Mouse (Mus musculus): ENCODE measurements around the gene Cd300ld2. TPM values are rescaled to one million over a fixed set of nuclear protein-coding genes. Genes with fewer than 3 reads are reported as not detected.

Cd300ld2 gene
- polyA plus RNA-seq, 1 experiment from 2014 or later = not detected

DNA sequence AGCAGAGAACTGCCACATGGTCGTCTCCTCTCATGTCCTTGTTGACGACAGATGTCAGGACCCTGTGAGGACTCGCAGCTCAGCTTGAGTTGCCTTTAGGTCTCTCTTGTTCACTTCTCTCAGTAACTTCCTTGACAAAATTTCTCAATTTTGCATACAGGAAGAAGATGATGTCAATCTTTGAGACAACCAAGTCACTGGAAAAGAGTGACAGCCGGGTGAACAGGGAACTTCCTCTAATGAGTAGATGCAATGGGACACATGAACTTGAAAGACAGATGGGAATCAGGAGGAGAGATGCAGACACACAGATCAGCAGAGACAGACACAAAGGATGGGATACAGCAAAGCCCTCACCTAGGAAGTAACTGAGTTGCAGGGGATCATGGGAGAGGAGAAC, 26.2 kb downstream of the Cd300ld2 start, which contains the start of gene Cd300ld:
Gene Cd300ld, minus strand, starts transcription at position 130 of the 400 bp plus-strand sequence.
- no peak within 1 kb of the TSS for H3K9ac ChIP-seq (ENCODE audit: low read depth, low read length)
- no peaks in the 10 kb centered on the region for H3K36me3 ChIP-seq (ENCODE audit: insufficient read depth, low read length)
- H3K4me2 ChIP-seq (ENCODE audit: low read length) = no peak within 1 kb of the TSS
- 77% methylated on average over 4 of the region's 4 CpGs for WGBS
- no peak for DNase-seq (ENCODE audit: low spot score)
- no peaks in the 10 kb centered on the region for H3K4me1 ChIP-seq (replicated peaks; ENCODE audit: insufficient read depth, low read length)
- H3K9me3 ChIP-seq (replicated peaks; ENCODE audit: low read length) = no peaks in the 10 kb centered on the region
- H3K27me3 ChIP-seq (ENCODE audit: insufficient read depth, low read length) = no peaks in the 10 kb centered on the region
- no peak for TF ChIP-seq CTCF (IDR thresholded peaks at IDR 0.05; ENCODE audit: low read depth)
- H3K27ac ChIP-seq = no peak within 1 kb of the TSS
- ATAC-seq (replicated peaks; ENCODE audit: low FRiP score, low read depth) = no peak
- H3K4me3 ChIP-seq (replicated peaks; ENCODE audit: low read depth, low read length) = no peak within 1 kb of the TSS

DNA sequence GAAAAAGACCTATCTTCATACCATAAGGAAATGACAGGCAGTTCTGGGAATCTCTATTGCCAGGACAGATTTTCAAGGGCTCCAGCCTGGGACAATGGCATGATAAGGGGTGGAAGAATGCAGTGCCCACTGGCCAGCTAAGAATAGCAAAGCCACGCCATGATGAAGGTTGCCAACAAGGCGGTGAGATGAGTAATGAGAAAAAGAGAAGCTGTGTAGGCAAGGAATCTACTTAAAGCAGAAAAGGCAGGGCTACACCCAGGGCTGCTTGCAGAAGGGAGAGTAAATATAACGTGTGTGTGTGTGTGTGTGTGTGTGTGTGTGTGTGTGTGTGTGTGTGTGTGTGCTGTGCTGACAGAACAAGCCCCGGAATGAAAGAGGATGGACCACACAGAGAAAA, 34.1 kb downstream of the Cd300ld2 start:
- Histone ChIP-seq H3K9ac (ENCODE audit: low read depth, low read length) (no peak overlapping the region), H3K4me1 (replicated peaks; ENCODE audit: insufficient read depth, low read length) (no peaks in the 10 kb centered on the region), H3K27ac (no peak overlapping the region), H3K4me3 (replicated peaks; ENCODE audit: low read depth, low read length) (no peak overlapping the region), H3K4me2 (ENCODE audit: low read length) (no peak overlapping the region), H3K27me3 (ENCODE audit: insufficient read depth, low read length) (no peaks in the 10 kb centered on the region), H3K9me3 (replicated peaks; ENCODE audit: low read length) (no peaks in the 10 kb centered on the region), H3K36me3 (ENCODE audit: insufficient read depth, low read length) (no peaks in the 10 kb centered on the region)
- WGBS = 77% methylated on average over 4 of the region's 4 CpGs
- DNase-seq (ENCODE audit: low spot score) (no peak), ATAC-seq (replicated peaks; ENCODE audit: low FRiP score, low read depth) (no peak)
- TF ChIP-seq CTCF (IDR thresholded peaks at IDR 0.05; ENCODE audit: low read depth) = no peak

DNA sequence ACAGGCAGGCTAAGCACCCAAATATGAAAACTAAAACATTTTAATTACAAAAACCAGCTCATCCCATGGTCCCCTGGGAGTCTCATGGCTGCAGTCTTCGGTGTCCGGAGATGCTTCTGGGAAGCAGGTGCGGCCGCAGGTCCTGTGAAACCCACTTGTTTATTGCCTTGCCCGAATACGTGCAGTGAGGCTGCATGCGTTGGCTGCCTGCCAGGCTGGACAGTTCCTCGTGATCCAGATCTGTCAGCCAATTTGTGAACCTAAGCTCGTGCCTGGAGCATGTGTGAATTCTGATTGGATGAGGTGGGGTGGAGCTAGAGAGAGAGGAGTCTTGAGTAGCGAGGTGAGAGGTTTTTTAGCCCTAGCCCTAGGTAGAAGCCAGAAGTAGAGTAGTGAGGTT, 43.3 kb downstream of the Cd300ld2 start:
- DNase-seq (ENCODE audit: low spot score) (no peak), ATAC-seq (replicated peaks; ENCODE audit: low FRiP score, low read depth) (no peak)
- Histone ChIP-seq H3K4me3 (replicated peaks; ENCODE audit: low read depth, low read length) (no peak overlapping the region), H3K4me1 (replicated peaks; ENCODE audit: insufficient read depth, low read length) (no peaks in the 10 kb centered on the region), H3K36me3 (ENCODE audit: insufficient read depth, low read length) (no peaks in the 10 kb centered on the region), H3K9me3 (replicated peaks; ENCODE audit: low read length) (no peaks in the 10 kb centered on the region), H3K9ac (ENCODE audit: low read depth, low read length) (no peak overlapping the region), H3K4me2 (ENCODE audit: low read length) (no peak overlapping the region), H3K27ac (no peak overlapping the region), H3K27me3 (ENCODE audit: insufficient read depth, low read length) (no peaks in the 10 kb centered on the region)
- no peak for TF ChIP-seq CTCF (IDR thresholded peaks at IDR 0.05; ENCODE audit: low read depth)
- 82% methylated on average over 10 of the region's 10 CpGs for WGBS

DNA sequence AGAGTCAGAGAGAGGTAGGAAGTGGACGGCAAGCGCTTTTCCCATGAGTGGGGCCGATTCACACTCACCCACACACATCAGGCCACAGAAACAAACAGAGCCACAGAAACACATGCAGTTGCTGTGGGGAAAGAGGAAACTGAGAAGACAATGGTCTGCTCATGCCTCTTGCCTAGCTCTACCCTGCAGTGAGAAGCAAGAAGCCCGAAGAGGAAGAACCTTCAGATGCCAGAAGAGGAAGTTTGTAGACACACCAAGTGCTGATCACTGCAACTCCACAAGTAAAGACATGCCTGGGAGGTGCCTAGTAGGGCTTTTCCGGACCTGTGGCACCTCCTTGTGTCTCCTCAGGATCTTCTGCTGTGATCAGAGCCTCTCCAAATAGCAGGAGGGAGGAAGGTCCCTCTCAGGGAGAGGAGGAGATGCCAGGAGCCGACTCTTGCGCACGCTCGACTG, 47.2 kb downstream of the Cd300ld2 start, which contains the start of gene Cd300c:
Gene Cd300c, minus strand, starts transcription at position 406 of the 456 bp plus-strand sequence.
- no peaks in the 10 kb centered on the region for H3K36me3 ChIP-seq (ENCODE audit: insufficient read depth, low read length)
- no peaks in the 10 kb centered on the region for H3K9me3 ChIP-seq (replicated peaks; ENCODE audit: low read length)
- DNase-seq (ENCODE audit: low spot score) (no peak), ATAC-seq (replicated peaks; ENCODE audit: low FRiP score, low read depth) (no peak)
- H3K27ac ChIP-seq = no peak within 1 kb of the TSS
- no peaks in the 10 kb centered on the region for H3K4me1 ChIP-seq (replicated peaks; ENCODE audit: insufficient read depth, low read length)
- H3K4me3 ChIP-seq (replicated peaks; ENCODE audit: low read depth, low read length) = no peak within 1 kb of the TSS
- H3K27me3 ChIP-seq (ENCODE audit: insufficient read depth, low read length) = no peaks in the 10 kb centered on the region
- no peak for TF ChIP-seq CTCF (IDR thresholded peaks at IDR 0.05; ENCODE audit: low read depth)
- H3K9ac ChIP-seq (ENCODE audit: low read depth, low read length) = no peak within 1 kb of the TSS
- H3K4me2 ChIP-seq (ENCODE audit: low read length) = no peak within 1 kb of the TSS
- 76% methylated on average over 9 of the region's 9 CpGs for WGBS

DNA sequence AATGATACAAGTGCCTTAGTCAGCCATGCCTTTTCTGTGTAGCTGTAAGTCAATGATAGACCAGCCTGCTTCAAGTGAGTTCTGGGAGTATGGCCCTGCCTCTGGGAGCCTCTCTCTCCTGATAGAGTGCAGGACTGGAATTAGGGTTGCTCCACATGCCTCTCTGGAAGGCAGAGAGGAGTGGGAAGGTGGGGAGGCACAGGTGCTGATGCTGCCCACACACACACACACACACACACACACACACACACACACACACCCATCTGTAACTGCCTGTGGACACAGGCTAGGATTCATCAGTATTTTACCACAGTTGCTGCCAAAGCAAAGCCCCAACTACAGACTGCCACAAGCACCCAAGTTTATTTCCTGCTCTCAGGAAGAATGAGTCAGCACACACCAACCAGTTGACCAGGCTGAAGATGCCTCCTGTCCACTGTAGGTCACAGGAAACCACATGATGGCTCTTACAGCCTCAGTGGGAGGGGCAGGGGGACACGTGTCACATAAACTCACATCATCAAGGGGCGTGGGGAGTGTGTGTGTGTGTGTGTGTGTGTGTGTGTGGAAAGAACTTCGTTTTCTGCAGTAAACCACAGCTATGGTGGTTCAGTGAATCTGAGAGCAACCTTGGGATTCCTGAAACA, 50.7 kb downstream of the Cd300ld2 start:
- DNase-seq (ENCODE audit: low spot score) (no peak), ATAC-seq (replicated peaks; ENCODE audit: low FRiP score, low read depth) (no peak)
- Histone ChIP-seq H3K4me3 (replicated peaks; ENCODE audit: low read depth, low read length) (no peak overlapping the region), H3K27ac (no peak overlapping the region), H3K4me2 (ENCODE audit: low read length) (no peak overlapping the region), H3K27me3 (ENCODE audit: insufficient read depth, low read length) (no peaks in the 10 kb centered on the region), H3K9ac (ENCODE audit: low read depth, low read length) (no peak overlapping the region), H3K36me3 (ENCODE audit: insufficient read depth, low read length) (no peaks in the 10 kb centered on the region), H3K4me1 (replicated peaks; ENCODE audit: insufficient read depth, low read length) (no peaks in the 10 kb centered on the region), H3K9me3 (replicated peaks; ENCODE audit: low read length) (no peaks in the 10 kb centered on the region)
- 38% methylated on average over 3 of the region's 3 CpGs for WGBS
- no peak for TF ChIP-seq CTCF (IDR thresholded peaks at IDR 0.05; ENCODE audit: low read depth)

DNA sequence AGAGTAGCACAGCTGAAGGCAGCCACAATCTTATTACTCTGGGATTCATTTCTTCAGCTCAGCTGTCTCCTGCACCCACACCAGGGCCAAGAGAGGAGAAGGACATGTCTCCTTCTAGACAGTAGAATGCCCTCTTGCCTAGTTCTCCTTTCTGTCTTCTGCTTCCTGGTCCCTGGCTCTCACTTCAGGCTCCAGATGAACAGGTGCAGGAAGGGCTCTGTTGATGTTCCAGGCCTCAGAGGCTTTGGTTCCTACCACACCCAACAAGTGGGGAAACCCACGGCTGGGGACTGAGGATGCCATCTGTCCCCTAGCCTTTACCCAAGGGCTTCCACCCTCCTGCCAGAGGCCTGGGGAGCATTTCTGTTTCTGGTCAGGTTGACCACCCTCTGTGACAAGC, 55.6 kb downstream of the Cd300ld2 start:
- Histone ChIP-seq H3K27ac (no peak overlapping the region), H3K36me3 (ENCODE audit: insufficient read depth, low read length) (no peaks in the 10 kb centered on the region), H3K4me1 (replicated peaks; ENCODE audit: insufficient read depth, low read length) (no peaks in the 10 kb centered on the region), H3K4me3 (replicated peaks; ENCODE audit: low read depth, low read length) (no peak overlapping the region), H3K9me3 (replicated peaks; ENCODE audit: low read length) (no peaks in the 10 kb centered on the region), H3K4me2 (ENCODE audit: low read length) (no peak overlapping the region), H3K9ac (ENCODE audit: low read depth, low read length) (no peak overlapping the region), H3K27me3 (ENCODE audit: insufficient read depth, low read length) (no peaks in the 10 kb centered on the region)
- no peak for ATAC-seq (replicated peaks; ENCODE audit: low FRiP score, low read depth)
- 84% methylated on average over 1 of the region's 1 CpGs for WGBS
- no peak for DNase-seq (ENCODE audit: low spot score)
- no peak for TF ChIP-seq CTCF (IDR thresholded peaks at IDR 0.05; ENCODE audit: low read depth)

Other genes starting within 250 kb of the Cd300ld2 start
- 0.78 and 0.96 TPM in 2 replicates for gene Btbd17, start 220.2 kb downstream of the Cd300ld2 start, polyA plus RNA-seq (2015; fragmentation: Nextera tagmentation; extraction: Ambion mirVana)
- gene Gpr142, start 217.3 kb downstream of the Cd300ld2 start, polyA plus RNA-seq (2015; fragmentation: Nextera tagmentation; extraction: Ambion mirVana) = 0.13 TPM in 1 of 2 replicates, not detected in the other
- gene Gprc5c, start 165.0 kb downstream of the Cd300ld2 start, polyA plus RNA-seq (2015; fragmentation: Nextera tagmentation; extraction: Ambion mirVana) = 118 and 131 TPM in 2 replicates
- gene Cd300a, start 126.2 kb downstream of the Cd300ld2 start, polyA plus RNA-seq (2015; fragmentation: Nextera tagmentation; extraction: Ambion mirVana) = 1.5 and 1.7 TPM in 2 replicates
- 0.36 and 0.43 TPM in 2 replicates for gene Cd300lb, start 81.8 kb downstream of the Cd300ld2 start, polyA plus RNA-seq (2015; fragmentation: Nextera tagmentation; extraction: Ambion mirVana)
- gene Cd300c, start 47.0 kb downstream of the Cd300ld2 start, polyA plus RNA-seq (2015; fragmentation: Nextera tagmentation; extraction: Ambion mirVana) = not detected in 2 replicates
- gene Cd300ld, start 26.3 kb downstream of the Cd300ld2 start, polyA plus RNA-seq (2015; fragmentation: Nextera tagmentation; extraction: Ambion mirVana) = 0.22 and 0.23 TPM in 2 replicates
- 3.6 and 3.7 TPM in 2 replicates for gene Cd300c2, start 14.3 kb downstream of the Cd300ld2 start, polyA plus RNA-seq (2015; fragmentation: Nextera tagmentation; extraction: Ambion mirVana)
- gene Cd300ld4, start 10.8 kb upstream of the Cd300ld2 start, polyA plus RNA-seq (2015; fragmentation: Nextera tagmentation; extraction: Ambion mirVana) = not detected in 2 replicates
- gene Cd300ld5, start 21.6 kb upstream of the Cd300ld2 start, polyA plus RNA-seq (2015; fragmentation: Nextera tagmentation; extraction: Ambion mirVana) = not detected in 2 replicates
- gene Cd300ld3, start 32.2 kb upstream of the Cd300ld2 start, polyA plus RNA-seq (2015; fragmentation: Nextera tagmentation; extraction: Ambion mirVana) = not detected in 2 replicates
- gene Cd300e, start 46.0 kb upstream of the Cd300ld2 start, polyA plus RNA-seq (2015; fragmentation: Nextera tagmentation; extraction: Ambion mirVana) = not detected in 2 replicates
- 1.8 and 2.2 TPM in 2 replicates for gene Rab37, start 75.2 kb upstream of the Cd300ld2 start, polyA plus RNA-seq (2015; fragmentation: Nextera tagmentation; extraction: Ambion mirVana)
- gene Cd300lf, start 117.8 kb upstream of the Cd300ld2 start, polyA plus RNA-seq (2015; fragmentation: Nextera tagmentation; extraction: Ambion mirVana) = 0.33 TPM in 2 replicates
- 163 and 172 TPM in 2 replicates for gene Slc9a3r1, start 147.1 kb upstream of the Cd300ld2 start, polyA plus RNA-seq (2015; fragmentation: Nextera tagmentation; extraction: Ambion mirVana)
- 12.0 and 12.6 TPM in 2 replicates for gene Tmem104, start 171.3 kb upstream of the Cd300ld2 start, polyA plus RNA-seq (2015; fragmentation: Nextera tagmentation; extraction: Ambion mirVana)
- 26.8 TPM in 2 replicates for gene Nat9, start 171.7 kb upstream of the Cd300ld2 start, polyA plus RNA-seq (2015; fragmentation: Nextera tagmentation; extraction: Ambion mirVana)